Mouse (Mus musculus) heart, adult 2 months (tissue): ENCODE measurements around the gene Mamdc2.

ENCODE experiments used
- CTCF ChIP-seq: fragments of 200-600 bp; IDR thresholded peaks from 2 replicates; pipeline ENCODE4 v1.8.1; 2022; ENCODE audit warnings: antibody characterized with exemption, mild to moderate bottlenecking, moderate library complexity
- POLR2A ChIP-seq: fragments of 200-500 bp; IDR thresholded peaks from 2 replicates; pipeline ENCODE4 v1.6.1; 2011; ENCODE audit warnings: mild to moderate bottlenecking, low read depth, low read length, control low read depth; ENCODE audit not compliant: insufficient read depth

- no peak for TF ChIP-seq CTCF
- no peak for TF ChIP-seq POLR2A
These were observed 74.5 kb downstream of the Mamdc2 start for GRCm38 (mm10) chr19:23373728-23374127.
